Mouse (Mus musculus) myocyte (in vitro differentiated cells): ENCODE data around the gene Entpd8.

ENCODE experiments used
- MYOD1 ChIP-seq, 3 experiments: IDR thresholded peaks; one replicate each; pipeline ENCODE4 v1.6.1; 2011; ENCODE audit warnings: control low read depth in 2 of 3, low read depth in 2 of 3, mild to moderate bottlenecking in 2 of 3, moderate library complexity in 1 of 3; ENCODE audit not compliant: insufficient read length in 2 of 3, control insufficient read depth in 1 of 3
- MYOG ChIP-seq, 3 experiments: IDR thresholded peaks; one replicate each; pipeline ENCODE4 v1.6.1; 2011; ENCODE audit warnings: control low read depth in 2 of 3, low read depth in 2 of 3, mild to moderate bottlenecking in 2 of 3; ENCODE audit not compliant: insufficient read length in 2 of 3, control insufficient read depth in 1 of 3, insufficient read depth in 1 of 3
- POLR2A ChIP-seq: IDR thresholded peaks from one replicate; pipeline ENCODE4 v1.6.1; 2011; ENCODE audit warnings: low read depth, mild to moderate bottlenecking, control low read depth, moderate library complexity; ENCODE audit not compliant: insufficient read length
- REST ChIP-seq: IDR thresholded peaks from one replicate; pipeline ENCODE4 v1.6.1; 2011; ENCODE audit warnings: mild to moderate bottlenecking, control low read depth, moderate library complexity; ENCODE audit not compliant: insufficient read depth, insufficient read length

DNA sequence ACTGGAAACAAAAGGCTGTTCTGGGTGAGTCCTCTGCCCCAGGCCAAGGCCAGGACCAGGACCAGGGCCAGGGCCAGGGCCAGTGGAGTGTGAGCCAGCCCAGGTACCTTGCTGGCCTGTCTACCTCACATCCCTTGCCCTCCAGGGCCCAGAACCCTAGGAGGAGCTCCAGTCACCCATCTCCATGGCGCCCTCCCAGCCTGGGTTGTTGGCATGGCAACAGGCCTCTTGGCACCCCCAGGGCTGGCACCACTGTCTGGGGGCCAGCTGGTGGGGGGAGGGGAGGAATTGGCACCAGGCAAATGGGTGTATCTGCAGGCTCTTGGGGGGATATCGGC is 25.1 kb upstream of the Entpd8 start:
- TF ChIP-seq MYOD1 (IDR thresholded peaks at IDR 0.05; ENCODE audit: control insufficient read depth in 1 of 3, insufficient read length in 2 of 3, low read depth in 2 of 3) (no peak), MYOG (IDR thresholded peaks at IDR 0.05; ENCODE audit: control insufficient read depth in 1 of 3, insufficient read depth in 1 of 3, insufficient read length in 2 of 3, low read depth in 2 of 3) (no peak), POLR2A (no peak), REST (no peak)
